Mouse (Mus musculus) urinary bladder, postnatal 14 days (tissue): ENCODE results near the gene Hist1h4m.
"Not testable (repeated sequence)": the region's sequence is repeated elsewhere in the genome, so short reads cannot be mapped to it uniquely, and the experiment has no call there.

Experiments used
- DNase-seq: peaks from one replicate; pipeline ENCODE4 v3.0.0; 2021; ENCODE audit warnings: low spot score

The Hist1h4m gene

GRCm38 (mm10) chr13:21811539-21811938 is at the start of gene Hist1h4m:
Hist1h4m (plus strand) TSS chr13:21811746.
- peak; percentile 57 for DNase-seq

- peak; percentile 69 for DNase-seq
Measured at GRCm38 (mm10) chr13:21778814-21779766, 32.5 kb upstream of the Hist1h4m start.

- DNase-seq = peak; percentile 73
Measured at GRCm38 (mm10) chr13:21779767-21780731, 31.5 kb upstream of the Hist1h4m start, which contains the start of gene Hist1h1b. Hist1h1b (minus strand) TSS chr13:21780625.

- DNase-seq = no peak
Measured at GRCm38 (mm10) chr13:21781021-21781555, 30.5 kb upstream of the Hist1h4m start.

GRCm38 (mm10) chr13:21781639-21782038 is 29.9 kb upstream of the Hist1h4m start:
- no peak for DNase-seq

- not testable (repeated sequence) for DNase-seq
Measured at GRCm38 (mm10) chr13:21782361-21783254, 28.9 kb upstream of the Hist1h4m start.

- DNase-seq = peak; percentile 47
Measured at GRCm38 (mm10) chr13:21783255-21783617, 28.3 kb upstream of the Hist1h4m start, which contains the start of gene Hist1h3i. Hist1h3i (minus strand) TSS chr13:21783370.

- DNase-seq = peak; percentile 7
Measured at GRCm38 (mm10) chr13:21783734-21784161, 27.8 kb upstream of the Hist1h4m start.

- no peak for DNase-seq
Measured at GRCm38 (mm10) chr13:21784311-21784710, 27.2 kb upstream of the Hist1h4m start.

- no peak for DNase-seq
Measured at GRCm38 (mm10) chr13:21786189-21786898, 25.2 kb upstream of the Hist1h4m start.

GRCm38 (mm10) chr13:21786899-21787629 is 24.5 kb upstream of the Hist1h4m start, which contains the start of the genes Hist1h2an and Hist1h2bp:
Hist1h2an (minus strand) TSS chr13:21787218.
Hist1h2bp (plus strand) TSS chr13:21787461.
- peak; percentile 86 for DNase-seq

GRCm38 (mm10) chr13:21787760-21788593 is 23.6 kb upstream of the Hist1h4m start:
- DNase-seq = no peak

- DNase-seq = no peak
Measured at GRCm38 (mm10) chr13:21789925-21790324, 21.6 kb upstream of the Hist1h4m start.

- no peak for DNase-seq
Measured at GRCm38 (mm10) chr13:21790601-21791283, 20.8 kb upstream of the Hist1h4m start.

- no peak for DNase-seq
Measured at GRCm38 (mm10) chr13:21795584-21795983, 16.0 kb upstream of the Hist1h4m start.

- DNase-seq = not testable (repeated sequence)
Measured at GRCm38 (mm10) chr13:21797163-21797562, 14.4 kb upstream of the Hist1h4m start.

- DNase-seq = not testable (repeated sequence)
Measured at GRCm38 (mm10) chr13:21803058-21803457, 8.5 kb upstream of the Hist1h4m start.

GRCm38 (mm10) chr13:21810073-21810472 is 1.5 kb upstream of the Hist1h4m start, which contains the start of the genes Hist1h2bq and Hist1h2ao:
Hist1h2bq (minus strand) TSS chr13:21810197.
Hist1h2ao (plus strand) TSS chr13:21810465.
- not testable (repeated sequence) for DNase-seq
